Mouse (Mus musculus) layer of hippocampus, postnatal 25 days (tissue): ENCODE results near the gene Zbtb7b. TPM values are rescaled to one million over a fixed set of nuclear protein-coding genes. Genes with fewer than 3 reads are reported as not detected.
A peak's percentile ranks its signal among the peaks of the same experiment; 100 is the strongest.

Experiments used
- DNase-seq, 2 experiments: peaks; one replicate each; pipeline ENCODE4 v3.0.0; 2022; ENCODE audit warnings: mixed read lengths in 2 of 2, low spot score in 1 of 2; ENCODE audit errors: extremely low spot score in 1 of 2
- total RNA-seq, 2 experiments: library from RNA; stranded (reverse); gene quantifications; 2 replicates each; pipeline ENCODE4 v1.2.3; 2021

The Zbtb7b gene
- total RNA-seq, 2 experiments from 2014 or later: 12.3 to 14.4 TPM

- DNase-seq: no peak
Observed at GRCm38 (mm10) chr3:89377831-89378230, 16.7 kb downstream of the Zbtb7b start.

- no peak for DNase-seq
Observed at GRCm38 (mm10) chr3:89373581-89374231, 20.9 kb downstream of the Zbtb7b start.

- no peak for DNase-seq
Observed at GRCm38 (mm10) chr3:89367338-89367737, 27.2 kb downstream of the Zbtb7b start.

- no peak for DNase-seq
Observed at GRCm38 (mm10) chr3:89365486-89366414, 28.8 kb downstream of the Zbtb7b start.

GRCm38 (mm10) chr3:89365153-89365485 is 29.5 kb downstream of the Zbtb7b start, which contains the start of gene Dcst1:
TSS of gene Dcst1 (minus strand) at chr3:89365253.
- DNase-seq: no peak

- DNase-seq: no peak
Observed at GRCm38 (mm10) chr3:89364631-89365030, 29.9 kb downstream of the Zbtb7b start.

GRCm38 (mm10) chr3:89361675-89362074 is 32.9 kb downstream of the Zbtb7b start, which contains the start of gene Dcst2:
TSS of gene Dcst2 (plus strand) at chr3:89361975.
- no peak for DNase-seq

- DNase-seq: no peak
Observed at GRCm38 (mm10) chr3:89360237-89360636, 34.3 kb downstream of the Zbtb7b start.

GRCm38 (mm10) chr3:89359630-89360029 is 34.9 kb downstream of the Zbtb7b start:
- DNase-seq: no peak

- no peak for DNase-seq
Observed at GRCm38 (mm10) chr3:89356029-89356428, 38.5 kb downstream of the Zbtb7b start.

- DNase-seq: no peak
Observed at GRCm38 (mm10) chr3:89355512-89355902, 39.1 kb downstream of the Zbtb7b start.

- DNase-seq: peak; percentile 83 to 96
Observed at GRCm38 (mm10) chr3:89354816-89355511, 39.6 kb downstream of the Zbtb7b start.

GRCm38 (mm10) chr3:89351271-89351670 is 43.3 kb downstream of the Zbtb7b start:
- no peak for DNase-seq

GRCm38 (mm10) chr3:89349869-89350501 is 44.6 kb downstream of the Zbtb7b start, which contains the start of gene Adam15:
TSS of gene Adam15 (minus strand) at chr3:89349996.
- peak; percentile 84 for DNase-seq

GRCm38 (mm10) chr3:89348911-89349868 is 45.4 kb downstream of the Zbtb7b start:
- DNase-seq: no peak

GRCm38 (mm10) chr3:89347916-89348315 is 46.7 kb downstream of the Zbtb7b start:
- DNase-seq: no peak

- no peak for DNase-seq
Observed at GRCm38 (mm10) chr3:89346815-89347540, 47.6 kb downstream of the Zbtb7b start.

- DNase-seq: no peak
Observed at GRCm38 (mm10) chr3:89343279-89343678, 51.3 kb downstream of the Zbtb7b start.

- no peak for DNase-seq
Observed at GRCm38 (mm10) chr3:89341794-89342193, 52.8 kb downstream of the Zbtb7b start.
